Mouse (Mus musculus): Measurements from ENCODE around the gene Glis3. TPM values are rescaled to one million over a fixed set of nuclear protein-coding genes. Genes with fewer than 3 reads are reported as not detected.

Glis3 gene
- polyA plus RNA-seq, 1 experiment from 2014 or later: 8.5 TPM

- H3K4me1 ChIP-seq: no peaks in the 10 kb centered on the region
- no peak overlapping the region for H3K4me3 ChIP-seq (replicated peaks)
- 76% methylated on average over 9 of the region's 9 CpGs for WGBS
- H3K4me2 ChIP-seq (replicated peaks): no peak overlapping the region
- no peaks in the 10 kb centered on the region for H3K36me3 ChIP-seq
- no peak for ATAC-seq (ENCODE audit: insufficient number of reproducible peaks, low FRiP score, low TSS enrichment, low read depth)
- no peaks in the 10 kb centered on the region for H3K9me3 ChIP-seq (replicated peaks)
- H3K27me3 ChIP-seq: no peaks in the 10 kb centered on the region
- H3K27ac ChIP-seq (replicated peaks): no peak overlapping the region
- H3K9ac ChIP-seq: no peak overlapping the region
Observed at GRCm38 (mm10) chr19:28531750-28532149, 148.1 kb downstream of the Glis3 start.

- no peak overlapping the region for H3K27ac ChIP-seq (replicated peaks)
- ATAC-seq (ENCODE audit: insufficient number of reproducible peaks, low FRiP score, low TSS enrichment, low read depth): no peak
- no peaks in the 10 kb centered on the region for H3K9me3 ChIP-seq (replicated peaks)
- no peaks in the 10 kb centered on the region for H3K36me3 ChIP-seq
- no peak overlapping the region for H3K9ac ChIP-seq
- no peak overlapping the region for H3K4me2 ChIP-seq (replicated peaks)
- WGBS: 69% methylated on average over 10 of the region's 10 CpGs
- no peak overlapping the region for H3K4me3 ChIP-seq (replicated peaks)
- no peaks in the 10 kb centered on the region for H3K4me1 ChIP-seq
- H3K27me3 ChIP-seq: no peaks in the 10 kb centered on the region
Observed at GRCm38 (mm10) chr19:28530846-28531245, 149.0 kb downstream of the Glis3 start.

GRCm38 (mm10) chr19:28529006-28529405 lies 150.9 kb downstream of the Glis3 start:
- no peak overlapping the region for H3K4me2 ChIP-seq (replicated peaks)
- no peaks in the 10 kb centered on the region for H3K9me3 ChIP-seq (replicated peaks)
- no peaks in the 10 kb centered on the region for H3K27me3 ChIP-seq
- 88% methylated on average over 13 of the region's 13 CpGs for WGBS
- ATAC-seq (ENCODE audit: insufficient number of reproducible peaks, low FRiP score, low TSS enrichment, low read depth): no peak
- H3K9ac ChIP-seq: no peak overlapping the region
- H3K4me3 ChIP-seq (replicated peaks): no peak overlapping the region
- H3K27ac ChIP-seq (replicated peaks): no peak overlapping the region
- H3K4me1 ChIP-seq: 0 out of 2 replicates have a peak, but pooled peaks cover 4% of the 10 kb centered on the region
- H3K36me3 ChIP-seq: no peaks in the 10 kb centered on the region

GRCm38 (mm10) chr19:28527446-28527845 lies 152.4 kb downstream of the Glis3 start:
- H3K4me3 ChIP-seq (replicated peaks): no peak overlapping the region
- H3K9me3 ChIP-seq (replicated peaks): no peaks in the 10 kb centered on the region
- 88% methylated on average over 5 of the region's 5 CpGs for WGBS
- H3K36me3 ChIP-seq: no peaks in the 10 kb centered on the region
- H3K27me3 ChIP-seq: no peaks in the 10 kb centered on the region
- 0 out of 2 replicates have a peak, but pooled peaks cover 4% of the 10 kb centered on the region for H3K4me1 ChIP-seq
- no peak for ATAC-seq (ENCODE audit: insufficient number of reproducible peaks, low FRiP score, low TSS enrichment, low read depth)
- no peak overlapping the region for H3K9ac ChIP-seq
- no peak overlapping the region for H3K27ac ChIP-seq (replicated peaks)
- no peak overlapping the region for H3K4me2 ChIP-seq (replicated peaks)

- no peaks in the 10 kb centered on the region for H3K36me3 ChIP-seq
- no peak overlapping the region for H3K27ac ChIP-seq (replicated peaks)
- H3K27me3 ChIP-seq: no peaks in the 10 kb centered on the region
- H3K4me1 ChIP-seq: 0 out of 2 replicates have a peak, but pooled peaks cover 6% of the 10 kb centered on the region
- no peak overlapping the region for H3K9ac ChIP-seq
- no peaks in the 10 kb centered on the region for H3K9me3 ChIP-seq (replicated peaks)
- H3K4me3 ChIP-seq (replicated peaks): no peak overlapping the region
- 55% methylated on average over 3 of the region's 3 CpGs for WGBS
- no peak overlapping the region for H3K4me2 ChIP-seq (replicated peaks)
- no peak for ATAC-seq (ENCODE audit: insufficient number of reproducible peaks, low FRiP score, low TSS enrichment, low read depth)
Observed at GRCm38 (mm10) chr19:28525331-28525730, 154.5 kb downstream of the Glis3 start.

GRCm38 (mm10) chr19:28522289-28522688 lies 157.6 kb downstream of the Glis3 start:
- H3K9ac ChIP-seq: no peak overlapping the region
- H3K9me3 ChIP-seq (replicated peaks): no peaks in the 10 kb centered on the region
- no peak for ATAC-seq (ENCODE audit: insufficient number of reproducible peaks, low FRiP score, low TSS enrichment, low read depth)
- H3K27ac ChIP-seq (replicated peaks): no peak overlapping the region
- H3K4me2 ChIP-seq (replicated peaks): no peak overlapping the region
- 70% methylated on average over 3 of the region's 3 CpGs for WGBS
- H3K4me3 ChIP-seq (replicated peaks): no peak overlapping the region
- H3K36me3 ChIP-seq: no peaks in the 10 kb centered on the region
- H3K4me1 ChIP-seq: peaks cover 19% of the 10 kb centered on the region
- no peaks in the 10 kb centered on the region for H3K27me3 ChIP-seq

- Histone ChIP-seq H3K9me3 (replicated peaks) (no peaks in the 10 kb centered on the region), H3K27me3 (no peaks in the 10 kb centered on the region), H3K27ac (replicated peaks) (no peak overlapping the region), H3K4me3 (replicated peaks) (no peak overlapping the region), H3K36me3 (no peaks in the 10 kb centered on the region), H3K4me1 (peaks cover 19% of the 10 kb centered on the region), H3K9ac (no peak overlapping the region), H3K4me2 (replicated peaks) (no peak overlapping the region)
- 81% methylated on average over 6 of the region's 6 CpGs for WGBS
- ATAC-seq (ENCODE audit: insufficient number of reproducible peaks, low FRiP score, low TSS enrichment, low read depth): no peak
Observed at GRCm38 (mm10) chr19:28520761-28521181, 159.1 kb downstream of the Glis3 start.

- peaks cover 19% of the 10 kb centered on the region for H3K4me1 ChIP-seq
- H3K27ac ChIP-seq (replicated peaks): no peak overlapping the region
- no peak overlapping the region for H3K4me3 ChIP-seq (replicated peaks)
- H3K4me2 ChIP-seq (replicated peaks): no peak overlapping the region
- no peaks in the 10 kb centered on the region for H3K9me3 ChIP-seq (replicated peaks)
- no peak overlapping the region for H3K9ac ChIP-seq
- H3K36me3 ChIP-seq: no peaks in the 10 kb centered on the region
- WGBS: 92% methylated on average over 8 of the region's 8 CpGs
- ATAC-seq (ENCODE audit: insufficient number of reproducible peaks, low FRiP score, low TSS enrichment, low read depth): no peak
- no peaks in the 10 kb centered on the region for H3K27me3 ChIP-seq
Observed at GRCm38 (mm10) chr19:28520128-28520745, 159.6 kb downstream of the Glis3 start.

GRCm38 (mm10) chr19:28519296-28519695 lies 160.6 kb downstream of the Glis3 start:
- no peak overlapping the region for H3K4me3 ChIP-seq (replicated peaks)
- H3K27ac ChIP-seq (replicated peaks): no peak overlapping the region
- H3K36me3 ChIP-seq: no peaks in the 10 kb centered on the region
- ATAC-seq (ENCODE audit: insufficient number of reproducible peaks, low FRiP score, low TSS enrichment, low read depth): no peak
- peaks cover 18% of the 10 kb centered on the region for H3K4me1 ChIP-seq
- WGBS: 72% methylated on average over 3 of the region's 3 CpGs
- H3K9me3 ChIP-seq (replicated peaks): no peaks in the 10 kb centered on the region
- no peak overlapping the region for H3K4me2 ChIP-seq (replicated peaks)
- H3K27me3 ChIP-seq: no peaks in the 10 kb centered on the region
- no peak overlapping the region for H3K9ac ChIP-seq

- no peak for ATAC-seq (ENCODE audit: insufficient number of reproducible peaks, low FRiP score, low TSS enrichment, low read depth)
- H3K36me3 ChIP-seq: no peaks in the 10 kb centered on the region
- 74% methylated on average over 6 of the region's 6 CpGs for WGBS
- no peaks in the 10 kb centered on the region for H3K27me3 ChIP-seq
- H3K9ac ChIP-seq: no peak overlapping the region
- H3K4me3 ChIP-seq (replicated peaks): no peak overlapping the region
- H3K4me2 ChIP-seq (replicated peaks): no peak overlapping the region
- H3K9me3 ChIP-seq (replicated peaks): no peaks in the 10 kb centered on the region
- H3K4me1 ChIP-seq: peaks cover 15% of the 10 kb centered on the region
- H3K27ac ChIP-seq (replicated peaks): no peak overlapping the region
Observed at GRCm38 (mm10) chr19:28518846-28519245, 161.0 kb downstream of the Glis3 start.

GRCm38 (mm10) chr19:28518266-28518665 lies 161.6 kb downstream of the Glis3 start:
- Histone ChIP-seq H3K4me2 (replicated peaks) (no peak overlapping the region), H3K4me3 (replicated peaks) (no peak overlapping the region), H3K27me3 (no peaks in the 10 kb centered on the region), H3K27ac (replicated peaks) (no peak overlapping the region), H3K36me3 (no peaks in the 10 kb centered on the region), H3K9me3 (replicated peaks) (no peaks in the 10 kb centered on the region), H3K9ac (no peak overlapping the region), H3K4me1 (peaks cover 15% of the 10 kb centered on the region)
- no peak for ATAC-seq (ENCODE audit: insufficient number of reproducible peaks, low FRiP score, low TSS enrichment, low read depth)
- whole genome bisulfite sequencing: 40% methylated on average over 5 of the region's 5 CpGs

- no peak overlapping the region for H3K27ac ChIP-seq (replicated peaks)
- 48% methylated on average over 9 of the region's 9 CpGs for whole genome bisulfite sequencing
- H3K9me3 ChIP-seq (replicated peaks): no peaks in the 10 kb centered on the region
- H3K9ac ChIP-seq: no peak overlapping the region
- no peaks in the 10 kb centered on the region for H3K27me3 ChIP-seq
- no peak overlapping the region for H3K4me2 ChIP-seq (replicated peaks)
- H3K36me3 ChIP-seq: no peaks in the 10 kb centered on the region
- H3K4me1 ChIP-seq: peaks cover 16% of the 10 kb centered on the region
- no peak overlapping the region for H3K4me3 ChIP-seq (replicated peaks)
- ATAC-seq (ENCODE audit: insufficient number of reproducible peaks, low FRiP score, low TSS enrichment, low read depth): no peak
Observed at GRCm38 (mm10) chr19:28517464-28518080, 162.3 kb downstream of the Glis3 start.
